Mouse (Mus musculus): ENCODE results near the gene Serp2. TPM values are rescaled to one million over a fixed set of nuclear protein-coding genes. Genes with fewer than 3 reads are reported as not detected.

The Serp2 gene
- polyA plus RNA-seq, 1 experiment from 2014 or later, result 7.5 TPM

GRCm38 (mm10) chr14:76514050-76514585 lies 42.6 kb downstream of the Serp2 start:
- no peak overlapping the region for H3K4me3 ChIP-seq (ENCODE audit: low read depth, low read length)
- 80% methylated on average over 6 of the region's 6 CpGs for WGBS
- TF ChIP-seq CTCF (IDR thresholded peaks at IDR 0.05; ENCODE audit: low read depth), result no peak
- no peaks in the 10 kb centered on the region for H3K9me3 ChIP-seq (ENCODE audit: control insufficient read depth)
- ATAC-seq, result no peak
- no peak overlapping the region for H3K27ac ChIP-seq (ENCODE audit: low read depth, low read length)
- H3K4me2 ChIP-seq (replicated peaks; ENCODE audit: low read depth), result no peak overlapping the region
- 0 out of 2 replicates have a peak, but pooled peaks cover 2% of the 10 kb centered on the region for H3K4me1 ChIP-seq (replicated peaks; ENCODE audit: control insufficient read depth, insufficient read depth, low read length)
- H3K27me3 ChIP-seq (replicated peaks; ENCODE audit: control insufficient read depth, insufficient read depth, low read length), result no peaks in the 10 kb centered on the region
- H3K9ac ChIP-seq (ENCODE audit: low read depth, low read length), result no peak overlapping the region
- H3K36me3 ChIP-seq (ENCODE audit: control insufficient read depth, insufficient read depth), result no peaks in the 10 kb centered on the region; the same call in 1 of the 2 replicates

GRCm38 (mm10) chr14:76513395-76514049 lies 43.2 kb downstream of the Serp2 start:
- H3K4me3 ChIP-seq (ENCODE audit: low read depth, low read length), result no peak overlapping the region
- H3K4me1 ChIP-seq (replicated peaks; ENCODE audit: control insufficient read depth, insufficient read depth, low read length), result 0 out of 2 replicates have a peak, but pooled peaks cover 2% of the 10 kb centered on the region
- ATAC-seq, result no peak
- 59% methylated on average over 11 of the region's 11 CpGs for whole genome bisulfite sequencing
- TF ChIP-seq CTCF (IDR thresholded peaks at IDR 0.05; ENCODE audit: low read depth), result no peak
- no peak overlapping the region for H3K4me2 ChIP-seq (replicated peaks; ENCODE audit: low read depth)
- no peaks in the 10 kb centered on the region for H3K9me3 ChIP-seq (ENCODE audit: control insufficient read depth)
- H3K27ac ChIP-seq (ENCODE audit: low read depth, low read length), result no peak overlapping the region
- no peaks in the 10 kb centered on the region for H3K27me3 ChIP-seq (replicated peaks; ENCODE audit: control insufficient read depth, insufficient read depth, low read length)
- no peaks in the 10 kb centered on the region; the same call in 1 of the 2 replicates for H3K36me3 ChIP-seq (ENCODE audit: control insufficient read depth, insufficient read depth)
- no peak overlapping the region for H3K9ac ChIP-seq (ENCODE audit: low read depth, low read length)

GRCm38 (mm10) chr14:76511971-76512370 lies 44.7 kb downstream of the Serp2 start:
- Histone ChIP-seq H3K9ac (ENCODE audit: low read depth, low read length) (no peak overlapping the region), H3K4me2 (replicated peaks; ENCODE audit: low read depth) (no peak overlapping the region), H3K4me1 (replicated peaks; ENCODE audit: control insufficient read depth, insufficient read depth, low read length) (0 out of 2 replicates have a peak, but pooled peaks cover 6% of the 10 kb centered on the region), H3K36me3 (ENCODE audit: control insufficient read depth, insufficient read depth) (peaks cover under 1% of the 10 kb centered on the region; the same call in 1 of the 2 replicates), H3K4me3 (ENCODE audit: low read depth, low read length) (no peak overlapping the region), H3K27ac (ENCODE audit: low read depth, low read length) (no peak overlapping the region), H3K27me3 (replicated peaks; ENCODE audit: control insufficient read depth, insufficient read depth, low read length) (no peaks in the 10 kb centered on the region), H3K9me3 (ENCODE audit: control insufficient read depth) (no peaks in the 10 kb centered on the region)
- WGBS, result 85% methylated on average over 7 of the region's 7 CpGs
- ATAC-seq, result no peak
- no peak for TF ChIP-seq CTCF (IDR thresholded peaks at IDR 0.05; ENCODE audit: low read depth)

GRCm38 (mm10) chr14:76508701-76509100 lies 48.0 kb downstream of the Serp2 start:
- 49% methylated on average over 10 of the region's 10 CpGs for WGBS
- Histone ChIP-seq H3K9me3 (ENCODE audit: control insufficient read depth) (no peaks in the 10 kb centered on the region), H3K9ac (ENCODE audit: low read depth, low read length) (no peak overlapping the region), H3K27ac (ENCODE audit: low read depth, low read length) (no peak overlapping the region), H3K36me3 (ENCODE audit: control insufficient read depth, insufficient read depth) (peaks cover 8% of the 10 kb centered on the region; the same call in 1 of the 2 replicates), H3K4me1 (replicated peaks; ENCODE audit: control insufficient read depth, insufficient read depth, low read length) (peaks cover 3% of the 10 kb centered on the region; the same call in 1 of the 2 replicates), H3K4me2 (replicated peaks; ENCODE audit: low read depth) (no peak overlapping the region), H3K27me3 (replicated peaks; ENCODE audit: control insufficient read depth, insufficient read depth, low read length) (no peaks in the 10 kb centered on the region), H3K4me3 (ENCODE audit: low read depth, low read length) (no peak overlapping the region)
- TF ChIP-seq CTCF (IDR thresholded peaks at IDR 0.05; ENCODE audit: low read depth), result no peak
- ATAC-seq, result no peak

GRCm38 (mm10) chr14:76507804-76508500 lies 48.7 kb downstream of the Serp2 start:
- no peak for ATAC-seq
- Histone ChIP-seq H3K4me1 (replicated peaks; ENCODE audit: control insufficient read depth, insufficient read depth, low read length) (peaks cover 3% of the 10 kb centered on the region; the same call in 1 of the 2 replicates), H3K36me3 (ENCODE audit: control insufficient read depth, insufficient read depth) (peaks cover 8% of the 10 kb centered on the region; the same call in 1 of the 2 replicates), H3K9ac (ENCODE audit: low read depth, low read length) (0 out of 2 replicates have a peak overlapping the region, but pooled peaks have one; percentile 31), H3K9me3 (ENCODE audit: control insufficient read depth) (no peaks in the 10 kb centered on the region), H3K4me2 (replicated peaks; ENCODE audit: low read depth) (no peak overlapping the region; the same call in 1 of the 2 replicates), H3K27me3 (replicated peaks; ENCODE audit: control insufficient read depth, insufficient read depth, low read length) (no peaks in the 10 kb centered on the region), H3K4me3 (ENCODE audit: low read depth, low read length) (no peak overlapping the region), H3K27ac (ENCODE audit: low read depth, low read length) (no peak overlapping the region; the same call in 1 of the 2 replicates)
- no peak for TF ChIP-seq CTCF (IDR thresholded peaks at IDR 0.05; ENCODE audit: low read depth)
- WGBS, result 57% methylated on average over 9 of the region's 9 CpGs

- Histone ChIP-seq H3K9ac (ENCODE audit: low read depth, low read length) (no peak overlapping the region), H3K27me3 (replicated peaks; ENCODE audit: control insufficient read depth, insufficient read depth, low read length) (no peaks in the 10 kb centered on the region), H3K36me3 (ENCODE audit: control insufficient read depth, insufficient read depth) (peaks cover 8% of the 10 kb centered on the region; the same call in 1 of the 2 replicates), H3K4me2 (replicated peaks; ENCODE audit: low read depth) (no peak overlapping the region; the same call in 1 of the 2 replicates), H3K9me3 (ENCODE audit: control insufficient read depth) (no peaks in the 10 kb centered on the region), H3K4me3 (ENCODE audit: low read depth, low read length) (peak overlapping the region; percentile 69; the same call in 1 of the 2 replicates), H3K4me1 (replicated peaks; ENCODE audit: control insufficient read depth, insufficient read depth, low read length) (peaks cover 3% of the 10 kb centered on the region; the same call in 1 of the 2 replicates), H3K27ac (ENCODE audit: low read depth, low read length) (no peak overlapping the region)
- 84% methylated on average over 7 of the region's 7 CpGs for WGBS
- no peak for TF ChIP-seq CTCF (IDR thresholded peaks at IDR 0.05; ENCODE audit: low read depth)
- ATAC-seq, result no peak
These were observed 49.3 kb downstream of the Serp2 start for GRCm38 (mm10) chr14:76507357-76507756.

Measured in intestine, postnatal 0 days (tissue).